Comparison of ENCODE assay signal across 18 mouse cellular contexts in genomic region chr5:73918011-73918410, GRCm38 (mm10).
"Had no signal": no experiment of that assay in that cellular context is flagged by ENCODE, and none has a peak within 500 bp of the region (broad histone marks: within the 10 kb centered on the region; RNA-seq: fewer than 3 reads in every experiment).

No protein-coding gene starts in this region.

- H3K36me3 ChIP-seq: midbrain, embryonic 10.5 days; midbrain, embryonic 12.5 days; neural tube, embryonic 13.5 days; neural tube, embryonic 15.5 days had no signal

- DNase-seq: lung, embryonic 14.5 days; lung, postnatal 10 days; lung, postnatal 4 days; midbrain, embryonic 14.5 days; retina, postnatal 1 day; right cerebral cortex, adult 18-20 months; right cerebral cortex, postnatal 25 days; right cerebral cortex, postnatal 4 days; spleen, adult 18-20 months; thymus, adult 18-20 months; thymus, postnatal 14 days; thymus, postnatal 36 days had no signal

- H3K4me1 ChIP-seq: midbrain, embryonic 12.5 days; neural tube, embryonic 13.5 days; neural tube, embryonic 15.5 days had no signal

- H3K9ac ChIP-seq: lung, embryonic 14.5 days; midbrain, embryonic 12.5 days; neural tube, embryonic 13.5 days; neural tube, embryonic 15.5 days had no signal

- ATAC-seq: midbrain, embryonic 16.5 days had no signal

- H3K4me2 ChIP-seq: lung, embryonic 14.5 days; midbrain, embryonic 12.5 days; neural tube, embryonic 13.5 days; neural tube, embryonic 15.5 days had no signal

- H3K27ac ChIP-seq: midbrain, embryonic 10.5 days; midbrain, embryonic 12.5 days; neural tube, embryonic 13.5 days; neural tube, embryonic 15.5 days had no signal

- H3K9me3 ChIP-seq: midbrain, embryonic 10.5 days; midbrain, embryonic 12.5 days; neural tube, embryonic 13.5 days; neural tube, embryonic 15.5 days had no signal

- H3K4me3 ChIP-seq: midbrain, embryonic 10.5 days; midbrain, embryonic 12.5 days; myocyte; neural tube, embryonic 13.5 days; neural tube, embryonic 15.5 days had no signal

- H3K27me3 ChIP-seq: midbrain, embryonic 12.5 days; neural tube, embryonic 13.5 days; neural tube, embryonic 15.5 days had no signal
